Mouse (Mus musculus) liver, embryonic 15.5 days (tissue): Measurements from ENCODE around the gene Slitrk2. TPM values are rescaled to one million over a fixed set of nuclear protein-coding genes. Genes with fewer than 3 reads are reported as not detected.

Experiments
- ATAC-seq: fragments of 200-750 bp; cut with Nextera tagmentation; 2 replicates; pipeline ENCODE4 v1.8.0; 2017; ENCODE audit warnings: moderate number of reproducible peaks, mild to moderate bottlenecking, moderate library complexity; ENCODE audit not compliant: insufficient read depth
- H3K27ac ChIP-seq: fragments of 300-500 bp; sonication (generic); replicated peaks from 2 replicates; pipeline ENCODE4 v1.5.1; 2015; ENCODE audit warnings: mild to moderate bottlenecking, inconsistent platforms
- H3K27me3 ChIP-seq: fragments of 300-500 bp; sonication (generic); 2 replicates; pipeline ENCODE4 v1.6.1; 2015; ENCODE audit warnings: mild to moderate bottlenecking, inconsistent platforms
- H3K36me3 ChIP-seq: fragments of 300-500 bp; sonication (generic); replicated peaks from 2 replicates; pipeline ENCODE4 v1.6.1; 2015; ENCODE audit warnings: moderate library complexity, mild to moderate bottlenecking, inconsistent platforms
- H3K4me1 ChIP-seq: fragments of 300-500 bp; sonication (generic); replicated peaks from 2 replicates; pipeline ENCODE4 v1.6.1; 2015; ENCODE audit warnings: inconsistent platforms
- H3K4me2 ChIP-seq: fragments of 300-500 bp; sonication (generic); 2 replicates; pipeline ENCODE4 v1.6.1; 2015; ENCODE audit warnings: moderate library complexity, mild to moderate bottlenecking, inconsistent platforms
- H3K4me3 ChIP-seq: fragments of 300-500 bp; sonication (generic); replicated peaks from 2 replicates; pipeline ENCODE4 v1.5.1; 2015; ENCODE audit warnings: mild to moderate bottlenecking, inconsistent platforms
- H3K9ac ChIP-seq: fragments of 300-500 bp; sonication (generic); 2 replicates; pipeline ENCODE4 v1.6.1; 2015; ENCODE audit warnings: moderate library complexity, mild to moderate bottlenecking, inconsistent platforms
- H3K9me3 ChIP-seq: fragments of 300-500 bp; sonication (generic); replicated peaks from 2 replicates; pipeline ENCODE4 v1.6.1; 2016; ENCODE audit warnings: inconsistent platforms
- WGBS: fragments of 180-500 bp; shearing (Covaris S2); methylation state at CpG from one replicate; pipeline ENCODE4 v1.1.7; 2015; ENCODE audit warnings: mixed read lengths; ENCODE audit not compliant: insufficient replicate concordance; 5-methylcytosine and 5-hydroxymethylcytosine counted together
- polyA plus RNA-seq: library from polyadenylated mRNA; unstranded; fragments of >200 nt; fragmentation: Nextera tagmentation; extraction: Ambion mirVana; gene quantifications from 2 replicates; pipeline ENCODE4 v1.2.1, GENCODE M21; 2015

The Slitrk2 gene
- polyA plus RNA-seq, result 0.02 and 0.06 TPM in 2 replicates

DNA sequence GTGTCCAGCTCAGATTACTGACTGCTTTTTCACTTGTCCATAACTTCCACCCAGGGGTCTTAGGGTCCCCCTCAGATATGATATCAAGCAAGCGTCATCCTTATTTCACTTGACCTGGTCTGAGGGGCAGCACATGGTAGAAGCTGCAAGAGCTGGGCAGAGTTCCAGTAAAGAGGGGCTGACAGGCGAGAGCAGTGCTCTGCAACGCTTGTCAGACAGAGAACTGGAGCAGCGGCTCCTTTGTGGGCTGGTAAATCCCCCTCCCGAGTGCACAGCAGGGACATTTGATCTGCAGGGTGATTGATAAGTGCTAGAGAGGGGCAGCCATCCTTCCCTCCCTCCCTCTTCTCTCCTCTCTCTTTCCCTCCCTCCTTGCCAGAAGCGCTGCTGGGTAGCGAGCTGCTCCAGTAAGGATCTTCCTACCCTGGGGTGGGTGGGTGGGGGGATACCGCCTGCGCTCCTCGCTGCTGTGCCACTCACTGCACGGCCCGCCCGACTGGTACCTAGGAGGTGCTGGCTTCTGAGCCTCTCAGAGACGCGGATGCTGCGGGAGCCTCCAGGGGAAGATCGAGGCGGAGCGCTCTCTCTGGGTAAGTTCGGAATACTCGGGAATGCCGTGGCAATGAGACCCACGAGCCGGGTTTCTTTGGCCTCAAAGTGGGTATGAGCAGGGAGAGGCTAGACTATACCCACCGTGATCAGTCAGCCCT lies at the start of gene Slitrk2:
Gene Slitrk2, plus strand, starts transcription at position 408 of the 710 bp plus-strand sequence.
- WGBS, result 9% methylated on average over 25 of the region's 25 CpGs
- no peak within 1 kb of the TSS for H3K27ac ChIP-seq
- no peak for ATAC-seq
- no peaks in the 10 kb centered on the region for H3K4me1 ChIP-seq
- H3K27me3 ChIP-seq, result peaks cover 12% of the 10 kb centered on the region
- H3K9me3 ChIP-seq, result no peaks in the 10 kb centered on the region
- H3K4me3 ChIP-seq, result no peak within 1 kb of the TSS
- no peak within 1 kb of the TSS for H3K9ac ChIP-seq
- no peaks in the 10 kb centered on the region for H3K36me3 ChIP-seq
- H3K4me2 ChIP-seq, result no peak within 1 kb of the TSS

DNA sequence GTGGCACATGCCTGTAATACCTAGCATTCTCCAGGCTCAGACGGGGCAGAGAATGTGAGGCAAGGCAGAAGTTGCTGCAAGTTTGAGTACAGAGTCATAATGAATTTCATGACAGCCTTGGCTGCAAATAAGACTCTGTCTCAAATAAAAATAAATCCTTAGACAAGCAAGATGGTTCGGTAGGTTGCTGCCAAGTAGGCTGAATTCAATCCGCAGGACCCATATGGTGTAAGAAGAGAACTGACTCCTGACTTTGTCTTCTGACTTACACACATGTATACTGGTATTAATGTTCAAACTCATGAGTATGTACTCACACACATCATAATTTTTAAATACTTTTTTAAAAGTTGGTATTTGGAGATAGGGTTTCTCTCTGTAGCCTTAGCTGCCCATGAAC lies 43.6 kb upstream of the Slitrk2 start:
- H3K9ac ChIP-seq, result no peak overlapping the region
- H3K36me3 ChIP-seq, result no peaks in the 10 kb centered on the region
- H3K27me3 ChIP-seq, result no peaks in the 10 kb centered on the region
- no peak overlapping the region for H3K4me2 ChIP-seq
- WGBS, result 54% methylated on average over 3 of the region's 3 CpGs
- H3K9me3 ChIP-seq, result no peaks in the 10 kb centered on the region
- H3K4me3 ChIP-seq, result no peak overlapping the region
- no peak for ATAC-seq
- H3K4me1 ChIP-seq, result no peaks in the 10 kb centered on the region
- H3K27ac ChIP-seq, result no peak overlapping the region

DNA sequence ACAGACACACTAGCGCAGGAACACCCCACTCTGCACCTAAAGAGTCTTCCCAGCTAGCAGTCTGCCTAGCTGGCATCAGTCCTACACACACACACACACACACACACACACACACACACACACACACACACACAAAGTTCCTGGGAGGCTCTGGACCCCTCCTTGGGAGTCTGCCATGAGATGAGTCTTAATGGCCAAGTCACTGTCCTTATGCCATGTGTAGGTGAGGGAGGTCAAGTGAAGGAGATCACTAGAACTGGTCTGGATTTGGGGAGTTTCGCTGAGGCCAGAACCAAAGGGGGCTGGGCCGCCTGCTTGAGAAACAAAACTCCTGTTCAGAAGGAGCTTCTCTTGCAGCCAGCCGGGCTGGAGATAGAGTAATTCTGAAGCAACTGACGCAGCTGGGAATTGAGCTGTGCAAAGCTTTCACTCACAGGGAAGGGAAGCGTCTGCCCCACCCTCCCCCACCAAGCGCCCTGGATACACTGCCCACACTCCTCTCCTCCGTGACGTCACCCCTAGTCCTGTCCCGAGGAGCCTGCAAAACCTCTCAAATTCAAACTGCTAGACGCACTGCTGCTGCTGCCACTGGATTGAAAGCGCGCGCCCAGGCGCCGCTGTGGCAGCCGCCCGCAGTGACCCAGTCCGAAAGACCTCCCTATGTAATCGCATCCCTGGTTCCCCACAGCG lies 3.5 kb downstream of the Slitrk2 start:
- Histone ChIP-seq H3K4me1 (no peaks in the 10 kb centered on the region), H3K36me3 (no peaks in the 10 kb centered on the region), H3K4me3 (no peak overlapping the region), H3K27ac (no peak overlapping the region), H3K4me2 (no peak overlapping the region; the same call in 1 of the 2 replicates), H3K9me3 (no peaks in the 10 kb centered on the region), H3K9ac (no peak overlapping the region), H3K27me3 (peaks cover 17% of the 10 kb centered on the region)
- no peak for ATAC-seq
- 11% methylated on average over 21 of the region's 21 CpGs for WGBS

DNA sequence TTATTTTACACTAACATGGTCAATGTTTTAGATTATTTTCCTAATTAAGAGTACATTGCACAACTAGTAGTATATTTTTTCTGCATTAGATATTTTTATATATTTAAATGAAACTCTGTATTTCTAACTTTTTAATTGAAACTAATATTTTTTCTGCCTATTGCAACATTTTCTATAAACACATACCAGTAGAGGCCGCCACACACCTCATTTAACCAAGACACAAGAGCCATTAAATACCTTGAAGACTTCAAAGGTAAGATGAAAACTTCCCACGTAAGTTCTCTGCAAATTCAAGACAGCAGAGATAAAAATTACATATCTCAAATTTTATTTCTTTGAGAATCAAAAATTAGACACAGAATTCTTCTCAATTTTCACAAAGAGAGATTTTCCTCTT lies 8.2 kb downstream of the Slitrk2 start:
- no peak for ATAC-seq
- no peak overlapping the region for H3K9ac ChIP-seq
- peaks cover 17% of the 10 kb centered on the region for H3K27me3 ChIP-seq
- no peaks in the 10 kb centered on the region for H3K4me1 ChIP-seq
- no peaks in the 10 kb centered on the region for H3K36me3 ChIP-seq
- 23% methylated on average over 2 of the region's 2 CpGs for WGBS
- H3K9me3 ChIP-seq, result no peaks in the 10 kb centered on the region
- H3K27ac ChIP-seq, result no peak overlapping the region
- H3K4me3 ChIP-seq, result no peak overlapping the region
- H3K4me2 ChIP-seq, result no peak overlapping the region

DNA sequence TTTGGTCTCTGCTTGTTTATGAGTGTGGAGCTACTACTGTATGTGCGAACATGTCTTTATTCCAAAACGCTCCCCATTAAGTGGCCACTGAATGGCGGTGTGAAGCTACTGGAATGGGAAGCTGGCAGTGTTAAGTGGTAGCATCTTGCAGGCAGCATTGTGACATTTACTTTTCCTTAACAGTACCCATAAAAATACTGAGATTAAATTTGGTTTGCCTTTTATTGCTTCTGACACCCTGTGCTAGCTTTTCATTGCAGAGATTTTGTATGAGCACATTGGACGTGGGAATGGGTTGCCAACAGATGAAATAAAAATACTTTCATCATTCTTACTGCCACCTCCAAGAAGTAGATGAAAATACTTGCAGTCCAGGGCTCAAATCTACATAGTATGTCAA lies 27.8 kb downstream of the Slitrk2 start:
- Histone ChIP-seq H3K9ac (no peak overlapping the region), H3K9me3 (no peaks in the 10 kb centered on the region), H3K27me3 (no peaks in the 10 kb centered on the region), H3K4me2 (no peak overlapping the region), H3K27ac (no peak overlapping the region), H3K36me3 (no peaks in the 10 kb centered on the region), H3K4me1 (no peaks in the 10 kb centered on the region), H3K4me3 (no peak overlapping the region)
- 79% methylated on average over 4 of the region's 4 CpGs for WGBS
- ATAC-seq, result no peak

DNA sequence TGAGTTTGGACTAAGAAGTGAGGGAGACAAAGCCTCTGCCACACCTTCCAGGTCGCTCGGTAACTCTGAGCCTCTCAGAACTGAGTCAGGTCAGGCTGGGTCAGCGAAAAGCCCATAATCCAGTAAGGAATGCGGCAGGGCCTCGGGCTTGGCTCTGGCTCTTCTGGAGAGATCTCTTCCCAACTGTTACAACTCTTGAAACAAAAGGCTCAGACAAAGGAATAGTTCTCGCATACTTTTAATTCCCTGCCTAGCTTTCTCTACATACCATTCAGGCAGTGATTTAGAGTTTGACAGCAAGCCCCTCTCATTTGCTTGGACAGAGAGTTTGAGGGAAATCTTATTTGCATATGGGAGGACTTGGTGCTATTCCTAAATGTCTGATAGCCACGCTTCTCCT lies 29.5 kb downstream of the Slitrk2 start:
- Histone ChIP-seq H3K4me1 (no peaks in the 10 kb centered on the region), H3K27ac (no peak overlapping the region)
- 37% methylated on average over 7 of the region's 7 CpGs for WGBS

More for the DNA sequence above, 29.5 kb downstream of the Slitrk2 start:
- Histone ChIP-seq H3K9me3 (no peaks in the 10 kb centered on the region), H3K36me3 (no peaks in the 10 kb centered on the region), H3K27me3 (no peaks in the 10 kb centered on the region), H3K4me2 (no peak overlapping the region), H3K4me3 (no peak overlapping the region), H3K9ac (no peak overlapping the region)
- no peak for ATAC-seq
